Mouse (Mus musculus): ENCODE results near the gene Tfb1m.
A peak's percentile ranks its signal among the peaks of the same experiment; 100 is the strongest.

Gene Tfb1m

GRCm38 (mm10) chr17:3514316-3514715 is 43.3 kb downstream of the Tfb1m start:
- no peak for DNase-seq (ENCODE audit: low read depth, low spot score)

DNA sequence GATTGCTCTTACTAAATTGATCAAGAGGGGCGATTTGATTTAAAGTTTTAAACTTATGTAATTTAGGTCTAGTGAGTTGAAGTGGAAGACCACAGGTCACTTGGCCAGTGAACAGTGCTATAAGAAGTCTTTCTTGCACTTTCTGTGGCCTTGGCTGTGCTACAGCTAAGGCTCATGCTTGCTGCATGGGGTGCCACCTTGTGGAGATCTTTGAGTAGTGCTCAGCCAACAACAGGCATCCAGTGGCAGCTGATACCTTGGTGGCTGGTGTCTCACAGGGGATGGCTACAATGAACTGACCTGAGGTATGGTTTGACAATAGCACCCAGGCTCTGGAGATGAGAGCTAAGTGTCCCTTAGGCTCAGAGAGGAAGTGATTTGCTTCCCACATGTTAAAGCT is 47.7 kb downstream of the Tfb1m start:
- peak; percentile 51 for DNase-seq (ENCODE audit: low read depth, low spot score)

DNA sequence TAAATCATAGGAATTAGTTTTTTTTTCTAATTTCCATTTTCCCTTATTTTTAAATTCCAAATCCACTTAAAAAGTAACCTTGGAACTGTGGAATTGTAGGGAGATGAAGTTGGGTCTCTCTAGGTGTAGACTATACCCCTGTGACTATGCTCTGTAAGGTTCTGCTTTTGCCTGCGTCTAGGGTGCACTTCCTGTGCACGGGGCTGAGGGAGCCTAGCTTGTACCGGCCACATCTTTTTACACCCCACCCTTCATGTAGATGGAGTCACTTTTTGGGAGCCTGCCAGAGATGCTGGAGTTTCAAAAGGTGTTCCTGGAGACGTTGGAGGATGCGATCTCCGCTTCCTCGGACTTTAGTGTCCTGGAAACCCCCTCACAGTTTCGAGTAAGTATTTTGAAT is 51.1 kb downstream of the Tfb1m start:
- no peak for DNase-seq (ENCODE audit: low read depth, low spot score)

DNA sequence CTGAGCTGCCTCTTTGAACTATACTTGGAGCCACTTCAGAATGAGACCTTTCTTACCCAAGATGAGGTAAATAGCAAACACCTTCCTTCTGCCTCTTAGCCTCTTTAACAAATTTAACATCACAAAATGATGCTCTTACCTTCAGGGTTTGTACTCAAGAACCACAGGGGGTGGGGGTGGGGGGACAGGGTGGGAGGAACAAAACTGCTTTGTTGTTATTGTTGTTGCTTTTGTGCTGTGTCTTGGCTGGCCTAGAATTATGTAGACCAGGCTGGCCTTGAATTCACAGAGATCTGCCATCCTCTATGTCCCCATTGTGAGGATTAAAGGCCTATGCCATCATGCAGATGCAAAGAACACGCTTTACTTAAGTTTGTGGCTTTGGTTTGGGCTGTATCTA is 51.9 kb downstream of the Tfb1m start:
- DNase-seq (ENCODE audit: low read depth, low spot score) = no peak

DNA sequence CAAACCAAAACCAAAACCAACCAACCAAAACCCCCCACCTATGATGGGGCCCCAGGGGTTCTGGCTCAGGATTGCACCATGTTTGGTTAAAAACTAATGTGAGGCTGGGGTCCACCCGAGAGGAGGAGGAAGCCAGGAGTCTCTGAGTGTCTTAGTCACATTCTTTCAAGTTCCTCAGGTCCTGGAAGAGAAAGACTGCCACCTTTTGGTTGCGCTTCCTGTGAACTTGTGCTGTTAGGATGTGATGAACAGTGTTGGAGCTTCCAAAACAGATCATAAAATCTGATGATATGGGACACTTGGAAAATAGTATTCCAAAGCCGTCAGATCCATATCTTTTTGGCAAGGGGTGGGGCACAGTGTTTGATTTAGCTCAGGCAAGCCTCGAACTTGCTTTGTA is 56.6 kb downstream of the Tfb1m start:
- DNase-seq (ENCODE audit: low read depth, low spot score) = no peak

DNA sequence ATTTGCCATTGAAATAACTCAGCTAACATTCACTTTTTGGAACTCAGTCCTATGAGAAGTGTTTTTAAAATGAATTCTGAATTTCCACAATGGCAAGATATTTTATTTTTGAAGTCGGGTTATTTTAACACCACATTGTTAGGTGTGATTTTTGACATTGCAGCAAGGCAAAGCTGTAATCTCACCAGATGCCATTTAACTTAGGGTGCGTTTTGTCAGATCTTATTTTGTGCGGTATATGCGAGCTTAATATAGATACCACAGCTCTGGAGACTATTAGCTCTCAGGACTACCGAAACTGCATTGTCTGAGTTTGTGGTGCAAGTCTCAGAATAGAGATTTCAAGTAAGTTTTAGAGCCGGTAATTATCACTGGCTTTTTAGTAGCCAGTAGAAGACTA is 57.5 kb downstream of the Tfb1m start:
- DNase-seq (ENCODE audit: low read depth, low spot score) = no peak

- no peak for DNase-seq (ENCODE audit: low read depth, low spot score)
Measured at GRCm38 (mm10) chr17:3499468-3499867, 58.1 kb downstream of the Tfb1m start.

GRCm38 (mm10) chr17:3498580-3498979 is 59.0 kb downstream of the Tfb1m start:
- no peak for DNase-seq (ENCODE audit: low read depth, low spot score)

GRCm38 (mm10) chr17:3498086-3498485 is 59.5 kb downstream of the Tfb1m start:
- peak; percentile 20 for DNase-seq (ENCODE audit: low read depth, low spot score)

DNA sequence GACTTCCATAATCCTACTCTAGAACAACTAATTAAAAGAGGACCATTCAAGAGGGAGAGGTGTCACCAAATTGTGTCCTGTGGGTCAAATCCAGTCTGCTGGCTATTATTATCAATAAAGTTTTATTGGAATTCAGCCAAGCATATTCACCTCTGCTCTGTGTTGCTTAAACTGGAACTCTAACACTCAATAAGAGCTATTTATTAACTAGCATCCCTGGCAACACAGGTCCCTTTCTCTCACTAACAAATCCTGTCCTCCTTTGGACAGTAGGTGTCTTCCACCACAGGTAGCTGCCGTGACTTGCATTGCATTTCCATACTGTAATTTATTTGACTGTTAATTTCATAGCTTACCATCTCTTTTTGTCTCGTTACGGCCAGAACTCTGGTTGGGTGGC is 61.5 kb downstream of the Tfb1m start:
- no peak for DNase-seq (ENCODE audit: low read depth, low spot score)

DNA sequence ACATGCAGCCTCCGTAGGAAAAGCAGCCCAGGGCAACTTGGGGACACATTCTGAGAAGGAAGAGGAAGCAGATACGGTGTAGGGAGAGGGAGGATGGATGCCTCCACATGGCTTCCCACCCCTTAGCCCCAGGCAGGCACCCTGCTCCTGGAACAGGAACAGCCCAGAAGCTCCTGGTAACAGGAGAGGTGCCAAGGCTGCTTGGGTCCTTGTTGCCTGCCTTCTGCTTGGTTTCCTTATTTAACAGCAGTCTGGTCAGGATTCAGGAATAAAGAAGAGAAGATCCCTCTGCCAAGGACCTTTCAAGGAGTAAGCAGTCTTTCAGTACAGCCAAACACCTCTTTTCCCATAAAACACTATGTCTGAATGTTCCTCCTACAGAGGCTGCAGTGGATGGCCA is 62.0 kb downstream of the Tfb1m start:
- no peak for DNase-seq (ENCODE audit: low read depth, low spot score)

GRCm38 (mm10) chr17:3491667-3492066 is 65.9 kb downstream of the Tfb1m start:
- no peak for DNase-seq (ENCODE audit: low read depth, low spot score)

DNA sequence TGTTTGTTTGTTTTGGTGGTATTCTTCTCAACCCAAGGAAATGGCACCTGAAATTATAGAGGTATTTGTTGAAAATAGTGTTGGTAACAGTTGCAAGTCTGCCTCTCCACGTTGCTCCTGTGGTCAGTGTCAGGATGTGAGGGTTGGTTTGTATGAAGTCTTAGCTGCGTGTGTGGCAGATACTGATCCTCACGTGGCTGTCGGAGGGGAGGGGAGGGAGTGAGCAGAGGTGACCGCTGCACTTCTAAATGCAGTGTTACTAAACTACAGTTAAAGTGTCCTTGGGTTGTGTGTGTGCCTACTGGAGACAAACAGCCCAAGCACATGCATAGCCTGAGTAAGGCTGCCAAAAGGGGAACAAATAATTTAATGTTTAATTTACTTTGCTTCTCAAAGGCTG is 66.5 kb downstream of the Tfb1m start:
- no peak for DNase-seq (ENCODE audit: low read depth, low spot score)

GRCm38 (mm10) chr17:3490216-3490895 is 67.2 kb downstream of the Tfb1m start:
- DNase-seq (ENCODE audit: low read depth, low spot score) = no peak

DNA sequence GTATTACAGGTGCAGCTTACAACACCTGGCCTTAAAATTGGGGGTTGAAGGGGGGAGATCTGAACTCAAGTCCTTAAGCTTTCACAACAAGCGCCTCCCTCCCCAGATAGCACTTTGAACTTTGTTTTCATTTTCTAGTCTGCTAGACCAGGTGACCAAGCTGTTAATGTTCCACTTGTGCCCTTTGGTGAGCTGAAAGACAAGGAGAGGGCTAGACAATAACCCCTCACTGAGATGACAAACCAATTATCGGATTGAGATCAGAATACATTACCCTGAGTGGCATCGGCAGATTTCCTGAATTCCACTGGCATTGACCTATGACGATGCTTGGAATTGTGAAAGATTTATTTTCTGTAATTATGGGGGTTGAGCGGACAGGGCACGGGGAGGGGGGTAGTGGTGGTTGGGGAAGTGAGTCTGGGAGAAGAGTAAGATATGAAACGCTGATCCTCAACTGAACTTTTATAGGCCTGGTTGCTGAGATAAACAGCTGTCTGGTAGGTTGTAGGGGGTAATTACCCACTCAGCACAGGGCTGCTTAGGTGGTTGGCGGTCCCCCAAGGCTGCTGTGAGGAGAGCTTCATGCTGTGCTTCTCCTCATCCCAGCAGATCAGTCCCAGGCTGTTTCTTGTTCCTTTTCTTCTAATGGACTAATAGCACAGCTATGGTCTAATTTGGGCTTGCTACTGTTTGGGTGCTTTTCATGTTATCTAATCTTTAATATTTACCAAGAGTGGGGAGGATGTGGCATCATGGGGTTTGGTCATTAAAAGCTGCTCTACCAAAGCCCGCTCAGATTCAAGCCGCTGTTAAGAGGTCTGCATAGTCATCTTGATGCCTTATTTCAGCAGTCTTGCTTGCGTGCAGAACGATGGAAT is 69.6 kb downstream of the Tfb1m start:
- DNase-seq (ENCODE audit: low read depth, low spot score) = no peak

DNA sequence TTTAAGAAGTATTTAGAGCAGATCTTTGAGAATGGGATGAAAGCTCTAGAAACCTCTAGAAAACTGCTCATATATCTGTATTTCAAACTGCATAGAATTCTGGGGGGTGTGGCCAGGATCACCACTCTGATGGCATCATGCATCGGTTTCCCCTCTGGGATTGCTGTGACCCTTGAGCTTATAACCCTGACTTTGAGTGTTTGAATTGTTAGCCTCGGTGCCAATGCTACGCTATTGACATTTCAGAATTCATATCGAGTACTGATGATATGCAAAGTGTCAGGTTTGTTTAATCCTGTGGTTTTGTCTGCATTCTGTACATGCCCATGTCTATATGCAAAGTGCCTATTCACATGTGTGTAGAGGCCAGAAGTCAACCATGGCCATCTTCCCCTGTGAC is 70.4 kb downstream of the Tfb1m start:
- no peak for DNase-seq (ENCODE audit: low read depth, low spot score)

DNA sequence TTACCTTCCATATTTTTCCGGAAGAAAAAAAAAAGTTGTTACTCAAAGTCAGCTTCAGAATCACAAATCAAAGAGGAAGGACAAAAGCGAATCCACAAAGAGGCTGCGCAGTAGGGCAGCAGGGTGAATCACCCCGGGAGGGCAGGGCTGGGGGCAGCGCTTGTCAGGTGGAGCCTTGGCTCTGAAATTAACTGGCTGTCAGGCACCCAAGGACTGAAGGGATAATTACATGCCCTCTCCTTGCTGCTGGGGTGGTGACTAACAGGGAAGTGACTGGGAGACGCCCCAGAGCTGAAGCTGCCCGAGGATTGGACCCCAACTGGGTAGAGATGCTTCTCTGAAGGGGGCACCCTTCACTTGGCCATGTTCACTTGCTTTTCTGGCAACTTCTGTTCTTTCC is 71.7 kb downstream of the Tfb1m start:
- no peak for DNase-seq (ENCODE audit: low read depth, low spot score)

DNA sequence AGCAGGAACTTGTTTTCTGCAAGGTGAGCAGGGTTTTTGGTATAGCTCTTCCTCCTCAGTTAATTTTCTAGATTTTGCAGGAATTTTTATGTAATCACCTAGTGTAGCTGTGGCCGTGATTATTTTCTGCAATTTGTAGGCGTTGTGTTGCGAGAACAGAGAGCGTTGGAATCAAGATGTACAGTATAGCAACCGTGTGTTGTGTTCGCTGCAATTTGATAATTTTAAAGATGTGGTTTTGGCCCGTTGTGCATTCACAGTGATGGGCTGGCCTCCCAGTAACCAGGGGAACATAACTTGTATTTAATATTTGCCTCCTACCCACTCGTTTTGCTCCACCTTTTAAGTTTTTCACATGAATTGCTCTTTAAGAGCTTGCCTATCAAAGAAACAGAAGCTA is 74.5 kb downstream of the Tfb1m start:
- DNase-seq (ENCODE audit: low read depth, low spot score) = no peak

- no peak for DNase-seq (ENCODE audit: low read depth, low spot score)
Measured at GRCm38 (mm10) chr17:3481576-3482575, 75.7 kb downstream of the Tfb1m start.

DNA sequence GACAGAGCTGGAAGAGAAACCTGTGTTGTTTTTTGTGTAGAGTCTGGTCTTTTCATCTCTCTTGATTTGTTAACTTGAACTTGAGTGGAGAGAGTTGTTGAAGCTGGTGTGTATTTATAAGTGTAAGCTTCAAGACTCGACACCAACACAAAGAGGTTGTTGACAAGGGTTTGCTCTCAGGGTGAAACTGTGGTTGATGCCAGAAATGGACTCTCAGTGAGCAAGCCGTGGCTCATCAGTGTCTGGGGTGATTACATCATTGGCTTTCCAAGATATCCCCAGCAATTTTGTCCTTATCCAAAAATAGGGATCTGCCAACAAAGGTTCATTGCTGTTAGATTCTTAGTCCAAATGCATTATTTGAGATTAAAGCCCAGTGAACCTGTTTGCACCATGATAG is 81.0 kb downstream of the Tfb1m start:
- DNase-seq (ENCODE audit: low read depth, low spot score) = no peak

DNA sequence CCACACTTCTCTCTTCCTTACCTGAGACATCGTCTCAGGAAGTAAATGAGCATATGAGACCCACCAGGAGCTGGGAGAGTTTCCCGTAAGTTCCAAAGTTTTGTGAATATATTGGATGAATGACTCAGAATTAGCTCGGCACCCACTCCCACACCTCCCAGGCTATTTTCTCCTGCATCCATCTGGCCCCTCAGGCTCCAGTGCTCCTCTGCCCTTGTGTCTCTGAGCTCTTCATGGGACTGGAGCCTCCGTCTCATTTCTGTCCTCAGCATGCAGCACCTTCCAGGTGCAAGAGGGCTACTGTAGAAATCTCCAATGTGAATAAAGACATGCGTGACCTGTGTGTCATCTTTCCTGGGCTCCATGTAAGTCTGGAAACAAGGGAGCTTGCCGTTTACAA is 85.6 kb downstream of the Tfb1m start:
- DNase-seq (ENCODE audit: low read depth, low spot score) = no peak
